ENCODE assay signal across 17 mouse cellular contexts in the genomic region with DNA sequence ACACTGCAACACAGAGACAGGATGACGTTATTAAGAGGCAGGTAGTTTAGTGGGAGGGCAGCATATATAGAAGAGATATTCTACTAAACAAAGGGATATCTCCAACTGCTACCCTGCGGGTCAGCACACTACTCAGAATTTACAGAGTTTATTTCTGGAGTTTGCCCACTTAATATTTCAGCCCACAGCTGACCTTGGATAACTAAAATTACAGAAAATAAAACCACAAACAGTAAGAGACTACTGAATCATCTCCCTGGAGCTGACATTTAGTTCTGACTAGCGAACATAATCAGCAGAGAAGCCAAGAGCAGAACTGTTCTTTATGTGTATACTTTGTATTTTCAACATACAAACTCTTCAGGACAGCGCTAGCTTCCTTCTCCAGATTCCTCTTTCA.
"Had no signal": no experiment of that assay in that cellular context is flagged by ENCODE, and none has a peak within 500 bp of the region (broad histone marks: within the 10 kb centered on the region; RNA-seq: fewer than 3 reads in every experiment).

No protein-coding gene starts in this region.

- H3K4me3 ChIP-seq: midbrain, embryonic 13.5 days; midbrain, embryonic 15.5 days; neural tube, embryonic 13.5 days; neural tube, embryonic 15.5 days had no signal

- H3K4me2 ChIP-seq: lung, embryonic 14.5 days; midbrain, embryonic 11.5 days; midbrain, embryonic 13.5 days; midbrain, embryonic 15.5 days; neural tube, embryonic 13.5 days; neural tube, embryonic 15.5 days had no signal

- DNase-seq: lung, adult 18-20 months; lung, postnatal 10 days; lung, postnatal 4 days; retina, postnatal 1 day; right cerebral cortex, adult 18-20 months; right cerebral cortex, postnatal 25 days; right cerebral cortex, postnatal 4 days; spleen, adult 18-20 months; thymus, adult 18-20 months; thymus, postnatal 14 days; thymus, postnatal 36 days had no signal

- H3K27ac ChIP-seq: midbrain, embryonic 13.5 days; midbrain, embryonic 15.5 days; neural tube, embryonic 13.5 days; neural tube, embryonic 15.5 days had no signal

- H3K36me3 ChIP-seq: midbrain, embryonic 13.5 days; midbrain, embryonic 15.5 days; neural tube, embryonic 15.5 days had no signal

- H3K27me3 ChIP-seq: midbrain, embryonic 13.5 days; midbrain, embryonic 15.5 days; neural tube, embryonic 13.5 days; neural tube, embryonic 15.5 days had no signal

- ATAC-seq: midbrain, embryonic 13.5 days; midbrain, embryonic 15.5 days had no signal
